Mouse (Mus musculus) midbrain, embryonic 12.5 days (tissue): ENCODE results near the gene Furin. TPM values are rescaled to one million over a fixed set of nuclear protein-coding genes. Genes with fewer than 3 reads are reported as not detected.

Experiments used
- ATAC-seq: fragments of 200-750 bp; cut with Nextera tagmentation; 2 replicates; pipeline ENCODE4 v1.8.0; 2017; ENCODE audit warnings: low read depth, moderate TSS enrichment, moderate library complexity; ENCODE audit not compliant: low FRiP score
- H3K27ac ChIP-seq: fragments of 300-500 bp; sonication (generic); replicated peaks from 2 replicates; pipeline ENCODE4 v1.5.1; 2016; ENCODE audit warnings: mild to moderate bottlenecking
- H3K27me3 ChIP-seq: fragments of 300-500 bp; sonication (generic); 2 replicates; pipeline ENCODE4 v1.6.1; 2016; ENCODE audit warnings: mild to moderate bottlenecking
- H3K36me3 ChIP-seq: fragments of 300-500 bp; sonication (generic); 2 replicates; pipeline ENCODE4 v1.6.1; 2016
- H3K4me1 ChIP-seq: fragments of 300-500 bp; sonication (generic); 2 replicates; pipeline ENCODE4 v1.6.1; 2016
- H3K4me2 ChIP-seq: fragments of 300-500 bp; sonication (generic); replicated peaks from 2 replicates; pipeline ENCODE4 v1.6.1; 2016; ENCODE audit warnings: mild to moderate bottlenecking, moderate library complexity
- H3K4me3 ChIP-seq: fragments of 300-500 bp; sonication (generic); 2 replicates; pipeline ENCODE4 v1.5.1; 2016; ENCODE audit warnings: mild to moderate bottlenecking
- H3K9ac ChIP-seq: fragments of 300-500 bp; sonication (generic); replicated peaks from 2 replicates; pipeline ENCODE4 v1.6.1; 2016; ENCODE audit warnings: mild to moderate bottlenecking, moderate library complexity
- H3K9me3 ChIP-seq: fragments of 300-500 bp; sonication (generic); 2 replicates; pipeline ENCODE4 v1.6.1; 2016; ENCODE audit warnings: mild to moderate bottlenecking
- WGBS: fragments of 180-500 bp; shearing (Covaris S2); methylation state at CpG from one replicate; pipeline ENCODE4 v1.1.7; 2016; 5-methylcytosine and 5-hydroxymethylcytosine counted together
- polyA plus RNA-seq: library from polyadenylated mRNA; unstranded; fragments of >200 nt; fragmentation: Nextera tagmentation; extraction: Ambion mirVana; gene quantifications from 2 replicates; pipeline ENCODE4 v1.2.1, GENCODE M21; 2016

Gene Furin
- polyA plus RNA-seq, 1 experiment from 2014 or later: 5.6 TPM

- no peaks in the 10 kb centered on the region for H3K4me1 ChIP-seq
- ATAC-seq: no peak
- no peak overlapping the region for H3K4me3 ChIP-seq
- H3K9me3 ChIP-seq: no peaks in the 10 kb centered on the region
- H3K4me2 ChIP-seq: no peak overlapping the region
- H3K27ac ChIP-seq: no peak overlapping the region
- peaks cover 3% of the 10 kb centered on the region; the same call in 1 of the 2 replicates for H3K27me3 ChIP-seq
- no peak overlapping the region for H3K9ac ChIP-seq
- WGBS: 88% methylated on average over 3 of the region's 3 CpGs
- no peaks in the 10 kb centered on the region for H3K36me3 ChIP-seq
These were observed 37.9 kb upstream of the Furin start for GRCm38 (mm10) chr7:80443124-80443523.

GRCm38 (mm10) chr7:80441986-80442904 is 37.0 kb upstream of the Furin start:
- no peak overlapping the region for H3K4me2 ChIP-seq
- ATAC-seq: no peak
- H3K9me3 ChIP-seq: no peaks in the 10 kb centered on the region
- H3K36me3 ChIP-seq: no peaks in the 10 kb centered on the region
- H3K4me3 ChIP-seq: no peak overlapping the region
- no peaks in the 10 kb centered on the region for H3K4me1 ChIP-seq
- 55% methylated on average over 11 of the region's 11 CpGs for WGBS
- H3K27me3 ChIP-seq: peaks cover 3% of the 10 kb centered on the region; the same call in 1 of the 2 replicates
- no peak overlapping the region for H3K9ac ChIP-seq
- H3K27ac ChIP-seq: no peak overlapping the region

GRCm38 (mm10) chr7:80440685-80441084 is 35.4 kb upstream of the Furin start:
- Histone ChIP-seq H3K27ac (no peak overlapping the region), H3K36me3 (no peaks in the 10 kb centered on the region), H3K4me2 (no peak overlapping the region), H3K9ac (no peak overlapping the region), H3K9me3 (no peaks in the 10 kb centered on the region), H3K27me3 (peaks cover 3% of the 10 kb centered on the region; the same call in 1 of the 2 replicates), H3K4me3 (no peak overlapping the region), H3K4me1 (no peaks in the 10 kb centered on the region)
- no peak for ATAC-seq
- WGBS: 77% methylated on average over 4 of the region's 4 CpGs

- Histone ChIP-seq H3K27me3 (peaks cover 3% of the 10 kb centered on the region; the same call in 1 of the 2 replicates), H3K4me1 (no peaks in the 10 kb centered on the region), H3K4me3 (no peak overlapping the region), H3K9ac (no peak overlapping the region), H3K9me3 (no peaks in the 10 kb centered on the region), H3K27ac (no peak overlapping the region), H3K4me2 (no peak overlapping the region), H3K36me3 (no peaks in the 10 kb centered on the region)
- no peak for ATAC-seq
- 87% methylated on average over 10 of the region's 10 CpGs for WGBS
These were observed 34.7 kb upstream of the Furin start for GRCm38 (mm10) chr7:80439789-80440488.

- Histone ChIP-seq H3K4me2 (no peak overlapping the region; the same call in 1 of the 2 replicates), H3K9me3 (no peaks in the 10 kb centered on the region), H3K27me3 (no peaks in the 10 kb centered on the region; the same call in 1 of the 2 replicates), H3K4me3 (no peak overlapping the region), H3K27ac (no peak overlapping the region), H3K36me3 (no peaks in the 10 kb centered on the region), H3K9ac (no peak overlapping the region), H3K4me1 (no peaks in the 10 kb centered on the region)
- WGBS: 41% methylated on average over 12 of the region's 15 CpGs
- no peak for ATAC-seq
These were observed 34.0 kb upstream of the Furin start for GRCm38 (mm10) chr7:80439032-80439760.

GRCm38 (mm10) chr7:80436571-80436970 is 31.3 kb upstream of the Furin start:
- H3K9ac ChIP-seq: no peak overlapping the region
- H3K4me3 ChIP-seq: no peak overlapping the region
- no peaks in the 10 kb centered on the region for H3K4me1 ChIP-seq
- H3K27me3 ChIP-seq: no peaks in the 10 kb centered on the region
- WGBS: 84% methylated on average over 7 of the region's 7 CpGs
- no peak overlapping the region for H3K4me2 ChIP-seq
- H3K36me3 ChIP-seq: no peaks in the 10 kb centered on the region
- no peaks in the 10 kb centered on the region for H3K9me3 ChIP-seq
- H3K27ac ChIP-seq: no peak overlapping the region
- no peak for ATAC-seq

GRCm38 (mm10) chr7:80435594-80435993 is 30.4 kb upstream of the Furin start:
- Histone ChIP-seq H3K9me3 (no peaks in the 10 kb centered on the region), H3K36me3 (no peaks in the 10 kb centered on the region), H3K27me3 (no peaks in the 10 kb centered on the region), H3K4me2 (no peak overlapping the region), H3K9ac (no peak overlapping the region), H3K4me3 (no peak overlapping the region), H3K27ac (no peak overlapping the region), H3K4me1 (no peaks in the 10 kb centered on the region)
- 88% methylated on average over 3 of the region's 3 CpGs for WGBS
- ATAC-seq: no peak

- no peaks in the 10 kb centered on the region for H3K9me3 ChIP-seq
- no peaks in the 10 kb centered on the region for H3K36me3 ChIP-seq
- 93% methylated on average over 12 of the region's 12 CpGs for WGBS
- ATAC-seq: no peak
- H3K4me3 ChIP-seq: no peak overlapping the region
- no peaks in the 10 kb centered on the region for H3K27me3 ChIP-seq
- no peak overlapping the region for H3K4me2 ChIP-seq
- H3K9ac ChIP-seq: no peak overlapping the region
- no peaks in the 10 kb centered on the region for H3K4me1 ChIP-seq
- no peak overlapping the region for H3K27ac ChIP-seq
These were observed 24.4 kb upstream of the Furin start for GRCm38 (mm10) chr7:80429661-80430060.

GRCm38 (mm10) chr7:80427730-80428129 is 22.5 kb upstream of the Furin start:
- WGBS: 81% methylated on average over 5 of the region's 5 CpGs
- H3K9me3 ChIP-seq: no peaks in the 10 kb centered on the region

GRCm38 (mm10) chr7:80426363-80426762 is 21.1 kb upstream of the Furin start:
- H3K27me3 ChIP-seq: no peaks in the 10 kb centered on the region
- H3K4me1 ChIP-seq: no peaks in the 10 kb centered on the region
- H3K9me3 ChIP-seq: no peaks in the 10 kb centered on the region
- no peak for ATAC-seq
- H3K9ac ChIP-seq: no peak overlapping the region
- H3K36me3 ChIP-seq: no peaks in the 10 kb centered on the region
- no peak overlapping the region for H3K27ac ChIP-seq
- H3K4me3 ChIP-seq: no peak overlapping the region
- WGBS: 69% methylated on average over 7 of the region's 7 CpGs
- no peak overlapping the region for H3K4me2 ChIP-seq

More at GRCm38 (mm10) chr7:80427730-80428129, 22.5 kb upstream of the Furin start:
- H3K36me3 ChIP-seq: no peaks in the 10 kb centered on the region
- no peak overlapping the region for H3K4me3 ChIP-seq
- no peak for ATAC-seq
- no peak overlapping the region for H3K4me2 ChIP-seq
- H3K4me1 ChIP-seq: no peaks in the 10 kb centered on the region
- H3K27me3 ChIP-seq: no peaks in the 10 kb centered on the region
- H3K27ac ChIP-seq: no peak overlapping the region
- H3K9ac ChIP-seq: no peak overlapping the region

- Histone ChIP-seq H3K4me1 (no peaks in the 10 kb centered on the region), H3K9me3 (no peaks in the 10 kb centered on the region), H3K9ac (no peak overlapping the region), H3K27me3 (peaks cover 3% of the 10 kb centered on the region; the same call in 1 of the 2 replicates), H3K36me3 (no peaks in the 10 kb centered on the region), H3K4me2 (no peak overlapping the region), H3K4me3 (no peak overlapping the region), H3K27ac (no peak overlapping the region)
- ATAC-seq: no peak
- 84% methylated on average over 6 of the region's 6 CpGs for WGBS
These were observed 19.5 kb upstream of the Furin start for GRCm38 (mm10) chr7:80424722-80425121.
